Mouse (Mus musculus): Measurements from ENCODE around the gene Etaa1. TPM values are rescaled to one million over a fixed set of nuclear protein-coding genes. Genes with fewer than 3 reads are reported as not detected.

Gene Etaa1
- 18.5 and 18.8 TPM in 2 replicates for polyA plus RNA-seq (2014; fragmentation: Nextera tagmentation; extraction: Ambion mirVana)

DNA sequence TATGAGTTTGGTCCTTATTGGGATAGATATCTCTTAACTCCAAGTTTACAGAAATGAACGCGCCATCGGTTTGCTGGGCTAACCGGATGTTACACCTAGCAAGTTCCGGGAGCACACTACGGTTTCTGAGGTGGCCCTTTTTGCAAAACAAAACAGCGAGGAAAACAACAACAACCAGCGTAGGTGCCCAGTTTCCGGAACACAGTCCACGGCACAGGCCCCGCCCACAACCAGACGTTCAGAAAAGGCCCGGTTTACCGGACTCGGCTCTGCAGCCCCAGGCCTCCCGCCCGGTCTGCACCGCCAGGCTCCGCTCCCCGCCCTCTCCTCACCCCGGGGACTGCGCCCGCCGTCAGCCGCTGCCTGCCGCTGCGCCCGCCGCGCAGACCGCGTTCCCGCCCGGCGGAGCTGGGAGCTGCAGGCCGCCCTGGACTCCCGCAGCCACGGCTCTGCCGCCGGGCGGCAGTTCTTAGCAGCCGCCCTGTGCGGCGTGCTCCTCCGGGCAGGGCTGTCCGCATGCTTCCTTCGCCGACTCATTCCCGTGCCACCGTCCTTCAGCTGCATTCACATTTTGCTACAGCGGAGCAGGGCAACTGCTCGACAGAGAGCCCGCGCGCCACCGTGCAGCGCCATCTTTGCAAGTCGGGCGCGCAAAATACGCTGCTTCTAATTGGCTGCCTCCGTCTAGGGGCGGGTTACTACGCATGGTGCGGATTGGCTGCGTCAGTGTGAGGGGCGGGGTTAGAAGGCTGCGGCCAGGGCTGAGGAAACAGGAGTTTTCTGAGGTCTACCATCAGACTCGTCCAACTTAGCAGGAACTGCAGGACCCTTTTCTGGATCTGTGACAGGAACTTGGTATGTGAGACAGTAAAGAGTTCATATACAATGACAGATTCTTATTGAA, at the start of gene Etaa1:
Gene Etaa1 (minus strand): TSS at position 645 of the 904 bp plus-strand sequence.
- under 1% methylated on average over 67 of the region's 69 CpGs for whole genome bisulfite sequencing
- Histone ChIP-seq H3K4me1 (ENCODE audit: control insufficient read depth, insufficient read depth, low read length) (no peaks in the 10 kb centered on the region), H3K4me3 (ENCODE audit: low read length) (peak within 1 kb of the TSS; percentile 99), H3K4me2 (replicated peaks; ENCODE audit: low read depth, low read length) (peak within 1 kb of the TSS; percentile 75), H3K27ac (ENCODE audit: low read depth, low read length) (peak within 1 kb of the TSS; percentile 97), H3K36me3 (ENCODE audit: control insufficient read depth, insufficient read depth, low read length) (peaks cover 25% of the 10 kb centered on the region), H3K9me3 (ENCODE audit: control insufficient read depth, low read length) (no peaks in the 10 kb centered on the region), H3K27me3 (ENCODE audit: control insufficient read depth, insufficient read depth, low read length) (no peaks in the 10 kb centered on the region), H3K9ac (ENCODE audit: low read depth, low read length) (peak within 1 kb of the TSS; percentile 98)
- peak; percentile 100 for ATAC-seq (ENCODE audit: low FRiP score, low TSS enrichment)

DNA sequence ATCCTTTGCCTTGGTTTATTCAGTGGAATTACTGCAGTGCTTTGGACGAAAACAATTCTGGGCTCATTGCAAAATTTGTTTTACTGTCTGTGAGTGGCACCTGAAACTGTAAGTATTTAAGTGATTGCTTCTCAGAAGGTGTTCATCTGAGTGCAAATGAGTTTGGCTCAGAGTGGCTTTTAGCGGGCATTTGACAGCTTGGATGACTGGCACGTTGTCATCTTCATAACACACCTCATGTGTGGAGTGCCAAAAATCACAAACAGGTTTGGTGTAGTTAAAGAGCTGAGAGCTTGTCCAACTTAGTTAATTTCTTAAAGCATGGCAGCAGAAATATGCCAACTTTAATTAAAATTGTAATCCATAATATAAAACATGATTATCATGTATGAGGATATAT, 40.5 kb upstream of the Etaa1 start:
- no peak overlapping the region for H3K9ac ChIP-seq (ENCODE audit: low read depth, low read length)
- WGBS = 90% methylated on average over 3 of the region's 3 CpGs
- no peaks in the 10 kb centered on the region for H3K27me3 ChIP-seq (ENCODE audit: control insufficient read depth, insufficient read depth, low read length)
- H3K9me3 ChIP-seq (ENCODE audit: control insufficient read depth, low read length) = no peaks in the 10 kb centered on the region
- ATAC-seq (ENCODE audit: low FRiP score, low TSS enrichment) = no peak
- H3K27ac ChIP-seq (ENCODE audit: low read depth, low read length) = no peak overlapping the region
- no peaks in the 10 kb centered on the region for H3K4me1 ChIP-seq (ENCODE audit: control insufficient read depth, insufficient read depth, low read length)
- no peaks in the 10 kb centered on the region for H3K36me3 ChIP-seq (ENCODE audit: control insufficient read depth, insufficient read depth, low read length)
- no peak overlapping the region for H3K4me2 ChIP-seq (replicated peaks; ENCODE audit: low read depth, low read length)
- no peak overlapping the region for H3K4me3 ChIP-seq (ENCODE audit: low read length)

DNA sequence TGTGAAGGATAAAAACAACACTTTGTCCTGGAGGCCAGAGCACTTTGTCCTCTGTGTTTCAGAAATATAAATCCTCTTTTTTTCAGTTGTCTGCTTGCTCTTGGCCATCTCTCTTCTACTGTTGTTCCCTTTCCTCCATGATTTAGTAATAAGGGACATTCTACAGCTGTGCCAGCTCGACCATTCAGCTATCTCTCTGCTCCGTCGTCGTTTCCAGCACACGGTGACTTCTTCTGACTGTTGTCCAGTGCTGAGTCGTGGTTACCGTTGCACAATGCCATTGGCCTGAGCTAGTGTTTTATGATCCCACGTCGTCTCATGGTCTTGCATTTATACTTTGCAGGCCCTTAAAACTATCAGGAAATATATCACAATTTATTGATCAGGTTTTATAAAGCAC, 38.6 kb upstream of the Etaa1 start:
- ATAC-seq (ENCODE audit: low FRiP score, low TSS enrichment) = no peak
- WGBS = 75% methylated on average over 9 of the region's 9 CpGs
- no peak overlapping the region for H3K27ac ChIP-seq (ENCODE audit: low read depth, low read length)

DNA sequence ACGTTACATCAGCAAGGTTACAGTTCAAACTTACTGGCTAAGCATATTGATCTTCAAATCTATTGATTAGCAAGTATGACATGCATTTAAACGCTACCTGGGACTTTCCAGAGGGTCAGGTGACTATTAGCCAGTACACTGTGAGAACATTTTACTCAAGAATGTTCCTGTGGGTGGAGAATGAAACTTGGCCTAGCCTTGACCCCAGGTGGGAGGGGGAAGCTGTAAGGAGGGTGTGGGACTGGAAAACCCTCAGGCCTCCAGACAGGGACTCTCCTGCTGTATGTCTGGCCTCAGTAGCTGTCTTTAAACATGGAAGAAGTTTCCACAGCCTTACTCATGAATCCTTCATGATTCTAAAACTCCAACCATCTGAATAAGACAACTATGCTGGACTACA, 29.7 kb upstream of the Etaa1 start:
- H3K27me3 ChIP-seq (ENCODE audit: control insufficient read depth, insufficient read depth, low read length) = no peaks in the 10 kb centered on the region
- no peaks in the 10 kb centered on the region for H3K36me3 ChIP-seq (ENCODE audit: control insufficient read depth, insufficient read depth, low read length)
- H3K4me2 ChIP-seq (replicated peaks; ENCODE audit: low read depth, low read length) = no peak overlapping the region
- H3K9me3 ChIP-seq (ENCODE audit: control insufficient read depth, low read length) = no peaks in the 10 kb centered on the region
- 79% methylated on average over 2 of the region's 2 CpGs for WGBS
- H3K4me3 ChIP-seq (ENCODE audit: low read length) = no peak overlapping the region
- ATAC-seq (ENCODE audit: low FRiP score, low TSS enrichment) = no peak
- H3K4me1 ChIP-seq (ENCODE audit: control insufficient read depth, insufficient read depth, low read length) = no peaks in the 10 kb centered on the region
- no peak overlapping the region for H3K27ac ChIP-seq (ENCODE audit: low read depth, low read length)
- no peak overlapping the region for H3K9ac ChIP-seq (ENCODE audit: low read depth, low read length)

More for the DNA sequence above, 38.6 kb upstream of the Etaa1 start:
- no peak overlapping the region for H3K9ac ChIP-seq (ENCODE audit: low read depth, low read length)
- H3K27me3 ChIP-seq (ENCODE audit: control insufficient read depth, insufficient read depth, low read length) = no peaks in the 10 kb centered on the region
- H3K4me2 ChIP-seq (replicated peaks; ENCODE audit: low read depth, low read length) = no peak overlapping the region
- no peak overlapping the region for H3K4me3 ChIP-seq (ENCODE audit: low read length)
- H3K36me3 ChIP-seq (ENCODE audit: control insufficient read depth, insufficient read depth, low read length) = no peaks in the 10 kb centered on the region
- H3K9me3 ChIP-seq (ENCODE audit: control insufficient read depth, low read length) = no peaks in the 10 kb centered on the region
- no peaks in the 10 kb centered on the region for H3K4me1 ChIP-seq (ENCODE audit: control insufficient read depth, insufficient read depth, low read length)

DNA sequence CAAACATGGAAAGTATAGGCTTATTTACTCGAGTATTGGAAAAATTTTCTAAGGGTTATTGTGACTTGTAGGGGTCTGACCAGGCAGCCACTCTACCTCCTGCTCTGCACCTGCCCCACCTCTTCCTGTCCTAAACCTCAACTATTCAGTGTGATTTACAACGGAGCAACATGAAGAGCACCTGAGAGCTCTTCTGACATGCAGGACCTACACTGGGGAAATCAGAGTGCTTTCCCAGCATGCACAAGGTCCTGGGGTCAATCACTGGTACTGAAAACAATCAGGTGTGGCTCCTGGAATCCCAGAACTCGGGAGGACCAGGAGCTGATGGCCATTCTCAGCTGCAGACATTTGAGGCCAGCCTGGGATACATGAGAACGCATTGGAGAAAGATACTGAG, 27.6 kb upstream of the Etaa1 start:
- Histone ChIP-seq H3K4me3 (ENCODE audit: low read length) (no peak overlapping the region), H3K4me2 (replicated peaks; ENCODE audit: low read depth, low read length) (no peak overlapping the region), H3K27ac (ENCODE audit: low read depth, low read length) (no peak overlapping the region), H3K9me3 (ENCODE audit: control insufficient read depth, low read length) (no peaks in the 10 kb centered on the region), H3K9ac (ENCODE audit: low read depth, low read length) (no peak overlapping the region), H3K36me3 (ENCODE audit: control insufficient read depth, insufficient read depth, low read length) (no peaks in the 10 kb centered on the region), H3K27me3 (ENCODE audit: control insufficient read depth, insufficient read depth, low read length) (no peaks in the 10 kb centered on the region), H3K4me1 (ENCODE audit: control insufficient read depth, insufficient read depth, low read length) (no peaks in the 10 kb centered on the region)
- 59% methylated on average over 4 of the region's 4 CpGs for WGBS
- ATAC-seq (ENCODE audit: low FRiP score, low TSS enrichment) = no peak

DNA sequence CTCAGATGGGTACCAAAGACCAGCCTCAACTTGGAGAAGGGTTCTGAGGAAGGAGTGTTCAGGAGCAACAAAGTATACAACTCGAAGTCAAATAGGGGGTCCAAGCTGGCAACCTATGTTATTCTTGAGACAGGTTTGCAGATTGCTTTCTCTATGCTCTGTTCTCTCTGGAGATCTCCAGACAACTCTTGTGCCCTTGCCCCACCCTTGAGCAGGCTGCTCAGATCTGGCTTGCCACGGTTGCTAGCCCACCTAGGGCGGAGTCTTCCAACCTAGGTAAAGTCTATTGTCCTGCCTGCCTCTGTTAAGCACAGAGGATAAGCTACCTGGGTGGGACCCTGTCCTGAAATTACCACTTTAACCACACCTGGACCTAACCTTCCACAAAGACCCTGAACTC, 21.9 kb upstream of the Etaa1 start:
- Histone ChIP-seq H3K36me3 (ENCODE audit: control insufficient read depth, insufficient read depth, low read length) (no peaks in the 10 kb centered on the region), H3K27me3 (ENCODE audit: control insufficient read depth, insufficient read depth, low read length) (no peaks in the 10 kb centered on the region), H3K9ac (ENCODE audit: low read depth, low read length) (no peak overlapping the region), H3K27ac (ENCODE audit: low read depth, low read length) (no peak overlapping the region), H3K9me3 (ENCODE audit: control insufficient read depth, low read length) (no peaks in the 10 kb centered on the region), H3K4me1 (ENCODE audit: control insufficient read depth, insufficient read depth, low read length) (no peaks in the 10 kb centered on the region), H3K4me3 (ENCODE audit: low read length) (no peak overlapping the region), H3K4me2 (replicated peaks; ENCODE audit: low read depth, low read length) (no peak overlapping the region)
- whole genome bisulfite sequencing = 82% methylated on average over 3 of the region's 3 CpGs
- no peak for ATAC-seq (ENCODE audit: low FRiP score, low TSS enrichment)

DNA sequence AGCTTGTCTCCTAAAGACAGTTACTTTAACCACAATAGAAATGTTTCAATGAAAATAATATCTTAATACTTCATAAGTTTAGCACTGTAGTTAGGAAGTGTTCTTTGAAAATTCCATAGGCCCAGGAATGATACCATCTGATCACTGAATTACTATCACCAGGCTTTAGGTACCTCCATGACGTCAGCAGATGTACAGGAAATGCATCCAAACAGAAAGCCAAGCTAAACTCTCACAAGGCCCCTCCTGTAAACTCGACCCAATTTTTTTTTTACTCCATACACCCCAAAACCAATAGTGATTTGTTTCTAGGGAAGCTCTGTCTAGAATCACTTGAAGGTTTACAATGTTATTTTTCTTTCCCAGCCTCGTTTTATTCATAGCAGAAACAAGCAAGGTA, 884 bp downstream of the Etaa1 start:
- H3K4me2 ChIP-seq (replicated peaks; ENCODE audit: low read depth, low read length) = peak overlapping the region; percentile 75
- H3K36me3 ChIP-seq (ENCODE audit: control insufficient read depth, insufficient read depth, low read length) = peaks cover 28% of the 10 kb centered on the region
- no peak for ATAC-seq (ENCODE audit: low FRiP score, low TSS enrichment)
- no peaks in the 10 kb centered on the region for H3K9me3 ChIP-seq (ENCODE audit: control insufficient read depth, low read length)
- H3K27me3 ChIP-seq (ENCODE audit: control insufficient read depth, insufficient read depth, low read length) = no peaks in the 10 kb centered on the region
- peak overlapping the region; percentile 99 for H3K4me3 ChIP-seq (ENCODE audit: low read length)
- H3K4me1 ChIP-seq (ENCODE audit: control insufficient read depth, insufficient read depth, low read length) = no peaks in the 10 kb centered on the region
- H3K27ac ChIP-seq (ENCODE audit: low read depth, low read length) = 0 out of 2 replicates have a peak overlapping the region, but pooled peaks have one; percentile 97
- H3K9ac ChIP-seq (ENCODE audit: low read depth, low read length) = peak overlapping the region; percentile 98
- WGBS = 2% methylated on average over 3 of the region's 3 CpGs

DNA sequence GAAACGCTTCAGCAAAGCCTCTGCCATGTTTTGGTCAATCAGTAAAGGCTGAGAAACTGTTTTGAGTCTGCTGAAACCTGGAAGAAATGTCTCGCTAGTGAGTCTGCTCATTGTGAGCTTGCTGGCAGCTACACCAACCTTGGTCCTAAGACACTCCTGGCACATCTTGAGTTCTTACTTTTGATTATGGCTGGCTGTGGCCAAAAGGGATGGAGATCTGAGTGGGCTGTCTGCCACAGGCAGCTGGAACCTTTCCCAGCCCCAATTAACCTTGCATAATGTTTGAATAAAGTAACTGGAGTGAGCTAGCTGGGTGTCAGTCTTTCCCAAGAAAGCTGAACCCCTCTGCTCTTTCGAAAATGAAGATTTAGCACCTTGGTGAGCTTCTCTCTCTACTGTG, 2.3 kb downstream of the Etaa1 start:
- Histone ChIP-seq H3K4me1 (ENCODE audit: control insufficient read depth, insufficient read depth, low read length) (no peaks in the 10 kb centered on the region), H3K9ac (ENCODE audit: low read depth, low read length) (no peak overlapping the region), H3K4me2 (replicated peaks; ENCODE audit: low read depth, low read length) (no peak overlapping the region), H3K27ac (ENCODE audit: low read depth, low read length) (no peak overlapping the region), H3K4me3 (ENCODE audit: low read length) (no peak overlapping the region), H3K9me3 (ENCODE audit: control insufficient read depth, low read length) (no peaks in the 10 kb centered on the region), H3K36me3 (ENCODE audit: control insufficient read depth, insufficient read depth, low read length) (peaks cover 41% of the 10 kb centered on the region), H3K27me3 (ENCODE audit: control insufficient read depth, insufficient read depth, low read length) (no peaks in the 10 kb centered on the region)
- no peak for ATAC-seq (ENCODE audit: low FRiP score, low TSS enrichment)
- 90% methylated on average over 3 of the region's 3 CpGs for WGBS

DNA sequence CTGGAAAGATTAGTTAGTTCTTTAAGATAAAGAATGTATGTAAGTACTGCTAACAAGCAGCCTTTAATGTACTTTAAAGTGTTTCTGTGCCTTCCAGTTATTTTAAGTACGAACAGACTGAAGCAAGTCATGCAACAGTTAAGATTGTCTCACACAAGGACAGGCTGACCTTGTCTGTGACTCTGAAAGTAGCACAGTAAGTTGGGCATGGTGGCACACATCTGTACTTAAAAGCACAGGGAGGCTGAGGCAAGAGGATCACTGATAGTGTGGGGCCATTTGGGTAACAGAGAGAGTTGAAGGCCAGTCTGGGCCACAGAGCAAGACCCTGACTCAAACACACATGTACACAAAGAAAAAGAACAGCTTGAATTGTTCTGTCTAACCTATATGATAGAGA, 14.5 kb downstream of the Etaa1 start:
- H3K4me2 ChIP-seq (replicated peaks; ENCODE audit: low read depth, low read length) = no peak overlapping the region
- no peak overlapping the region for H3K27ac ChIP-seq (ENCODE audit: low read depth, low read length)
- 91% methylated on average over 1 of the region's 1 CpGs for WGBS
- H3K27me3 ChIP-seq (ENCODE audit: control insufficient read depth, insufficient read depth, low read length) = no peaks in the 10 kb centered on the region
- H3K36me3 ChIP-seq (ENCODE audit: control insufficient read depth, insufficient read depth, low read length) = peaks cover 17% of the 10 kb centered on the region
- no peaks in the 10 kb centered on the region for H3K4me1 ChIP-seq (ENCODE audit: control insufficient read depth, insufficient read depth, low read length)
- 0 out of 2 replicates have a peak, but pooled peaks cover 2% of the 10 kb centered on the region for H3K9me3 ChIP-seq (ENCODE audit: control insufficient read depth, low read length)
- no peak for ATAC-seq (ENCODE audit: low FRiP score, low TSS enrichment)
- no peak overlapping the region for H3K4me3 ChIP-seq (ENCODE audit: low read length)
- H3K9ac ChIP-seq (ENCODE audit: low read depth, low read length) = no peak overlapping the region

Data from kidney, embryonic 14.5 days (tissue).